Mouse (Mus musculus) hindbrain, embryonic 16.5 days (tissue): ENCODE data around the gene Sox5. TPM values are rescaled to one million over a fixed set of nuclear protein-coding genes. Genes with fewer than 3 reads are reported as not detected.

Experiments used
- ATAC-seq: fragments of 200-750 bp; cut with Nextera tagmentation; 2 replicates; pipeline ENCODE4 v1.8.0; 2017; ENCODE audit warnings: moderate TSS enrichment, moderate library complexity
- H3K27ac ChIP-seq: fragments of 300-500 bp; sonication (generic); 2 replicates; pipeline ENCODE4 v1.5.1; 2014; ENCODE audit warnings: low read depth, mild to moderate bottlenecking, control low read depth, low read length, moderate library complexity
- H3K27me3 ChIP-seq: fragments of 300-500 bp; sonication (generic); replicated peaks from 2 replicates; pipeline ENCODE4 v1.6.1; 2014; ENCODE audit warnings: low read length; ENCODE audit not compliant: control insufficient read depth, insufficient read depth
- H3K36me3 ChIP-seq: fragments of 300-500 bp; sonication (generic); 2 replicates; pipeline ENCODE4 v1.6.1; 2014; ENCODE audit warnings: mild to moderate bottlenecking, low read length, moderate library complexity, mixed read lengths; ENCODE audit not compliant: control insufficient read depth, insufficient read depth
- H3K4me1 ChIP-seq: fragments of 300-500 bp; sonication (generic); 2 replicates; pipeline ENCODE4 v1.6.1; 2014; ENCODE audit warnings: low read depth, low read length; ENCODE audit not compliant: control insufficient read depth, insufficient read depth
- H3K4me2 ChIP-seq: fragments of 300-500 bp; sonication (generic); 2 replicates; pipeline ENCODE4 v1.6.1; 2014; ENCODE audit warnings: mild to moderate bottlenecking, low read length, control low read depth, moderate library complexity
- H3K4me3 ChIP-seq: fragments of 300-500 bp; sonication (generic); 2 replicates; pipeline ENCODE4 v1.5.1; 2014; ENCODE audit warnings: mild to moderate bottlenecking, low read length, control low read depth, moderate library complexity
- H3K9ac ChIP-seq: fragments of 300-500 bp; sonication (generic); 2 replicates; pipeline ENCODE4 v1.6.1; 2014; ENCODE audit warnings: low read depth, mild to moderate bottlenecking, control low read depth, low read length, moderate library complexity
- H3K9me3 ChIP-seq: fragments of 300-500 bp; sonication (generic); 2 replicates; pipeline ENCODE4 v1.6.1; 2014; ENCODE audit warnings: mild to moderate bottlenecking, low read length, moderate library complexity; ENCODE audit not compliant: control insufficient read depth
- WGBS: fragments of 180-500 bp; shearing (Covaris S2); extraction: QIAGEN DNeasy Blood & Tissue Kit; methylation state at CpG from one replicate; pipeline ENCODE4 v1.1.7; 2014; 5-methylcytosine and 5-hydroxymethylcytosine counted together
- polyA plus RNA-seq: library from polyadenylated mRNA; unstranded; fragments of >200 nt; fragmentation: Nextera tagmentation; extraction: Ambion mirVana; gene quantifications from 2 replicates; pipeline ENCODE4 v1.2.1, GENCODE M21; 2015

The Sox5 gene
- polyA plus RNA-seq, 1 experiment from 2014 or later: 40.7 TPM

GRCm38 (mm10) chr6:143825086-143825485, 956.7 kb downstream of the Sox5 start:
- Histone ChIP-seq H3K27me3 (no peaks in the 10 kb centered on the region), H3K4me2 (no peak overlapping the region), H3K36me3 (no peaks in the 10 kb centered on the region), H3K27ac (no peak overlapping the region), H3K9me3 (no peaks in the 10 kb centered on the region), H3K9ac (no peak overlapping the region), H3K4me1 (no peaks in the 10 kb centered on the region), H3K4me3 (no peak overlapping the region)
- no peak for ATAC-seq
- WGBS: 73% methylated on average over 6 of the region's 6 CpGs

DNA sequence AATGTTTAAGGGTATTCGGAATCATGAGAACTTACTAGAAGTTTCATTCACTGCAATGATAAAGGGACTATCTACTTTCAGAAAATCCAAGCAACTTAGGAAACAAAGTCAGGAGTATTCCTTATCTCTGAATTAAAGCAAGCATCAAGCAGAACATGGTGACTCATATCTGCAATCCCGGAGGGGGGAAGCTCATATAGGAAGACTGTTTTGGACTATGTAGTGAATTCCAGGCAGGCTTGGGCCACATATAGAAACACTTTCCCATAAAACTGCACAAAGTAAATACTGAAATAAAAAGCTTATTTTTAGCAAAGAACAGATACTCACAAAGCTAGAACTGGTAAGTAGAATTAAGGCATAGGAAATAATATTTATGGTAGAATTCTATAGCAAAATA, 993.3 kb downstream of the Sox5 start:
- 91% methylated on average over 2 of the region's 2 CpGs for WGBS
- Histone ChIP-seq H3K4me2 (no peak overlapping the region), H3K9ac (no peak overlapping the region), H3K36me3 (no peaks in the 10 kb centered on the region), H3K4me3 (no peak overlapping the region), H3K9me3 (no peaks in the 10 kb centered on the region), H3K27me3 (no peaks in the 10 kb centered on the region), H3K4me1 (no peaks in the 10 kb centered on the region), H3K27ac (no peak overlapping the region)
- no peak for ATAC-seq

DNA sequence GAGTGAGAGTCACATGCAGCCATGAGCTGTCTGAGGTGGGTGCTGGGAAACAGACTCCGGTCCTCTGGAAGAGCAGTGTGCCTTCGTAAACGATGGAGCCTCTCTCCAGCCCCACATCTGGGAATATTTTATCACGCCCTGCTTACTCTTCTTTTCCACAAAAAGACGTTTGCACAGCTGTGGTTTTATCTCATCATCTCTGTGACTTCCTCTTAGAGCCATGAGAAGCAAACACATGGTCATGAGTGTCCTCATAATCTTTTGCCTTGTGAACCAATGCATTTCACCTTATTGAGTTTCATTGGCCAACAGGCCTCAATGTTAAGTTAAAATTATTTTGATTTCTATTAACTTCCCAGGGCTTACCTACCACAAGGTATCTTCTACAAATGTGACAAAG, 994.4 kb downstream of the Sox5 start:
- no peak for ATAC-seq
- no peak overlapping the region for H3K9ac ChIP-seq
- no peak overlapping the region for H3K4me2 ChIP-seq
- no peak overlapping the region for H3K27ac ChIP-seq
- H3K9me3 ChIP-seq: no peaks in the 10 kb centered on the region
- no peak overlapping the region for H3K4me3 ChIP-seq
- H3K4me1 ChIP-seq: no peaks in the 10 kb centered on the region
- 85% methylated on average over 5 of the region's 5 CpGs for WGBS
- H3K36me3 ChIP-seq: no peaks in the 10 kb centered on the region
- H3K27me3 ChIP-seq: no peaks in the 10 kb centered on the region

DNA sequence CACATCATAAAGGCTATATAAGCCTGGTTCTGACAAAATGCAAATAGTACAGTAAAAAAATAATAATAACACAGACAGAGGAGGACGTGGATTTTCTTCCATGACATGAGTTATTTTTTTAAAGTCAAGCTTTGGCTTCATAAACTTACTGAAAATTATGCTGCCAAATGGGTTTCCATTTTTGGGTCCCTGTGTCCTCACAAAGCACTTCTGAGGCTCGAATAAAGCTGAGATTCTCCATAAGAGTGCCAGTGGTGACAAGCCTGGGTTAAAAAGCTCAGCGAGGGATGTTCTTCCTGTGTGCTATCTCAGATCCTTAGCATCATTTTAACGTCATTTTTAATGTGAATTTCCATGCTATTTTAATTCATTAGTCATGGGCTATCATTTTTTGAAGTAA, 996.1 kb downstream of the Sox5 start:
- H3K4me1 ChIP-seq: no peaks in the 10 kb centered on the region
- WGBS: 79% methylated on average over 4 of the region's 4 CpGs
- no peaks in the 10 kb centered on the region for H3K9me3 ChIP-seq
- H3K27ac ChIP-seq: no peak overlapping the region
- H3K4me3 ChIP-seq: no peak overlapping the region
- H3K4me2 ChIP-seq: no peak overlapping the region
- H3K27me3 ChIP-seq: no peaks in the 10 kb centered on the region
- no peak for ATAC-seq
- no peak overlapping the region for H3K9ac ChIP-seq
- H3K36me3 ChIP-seq: no peaks in the 10 kb centered on the region
